Mouse (Mus musculus): Measurements from ENCODE around the gene Atp2a1. TPM values are rescaled to one million over a fixed set of nuclear protein-coding genes. Genes with fewer than 3 reads are reported as not detected.

Gene Atp2a1
- polyA plus RNA-seq, 1 experiment: not detected

DNA sequence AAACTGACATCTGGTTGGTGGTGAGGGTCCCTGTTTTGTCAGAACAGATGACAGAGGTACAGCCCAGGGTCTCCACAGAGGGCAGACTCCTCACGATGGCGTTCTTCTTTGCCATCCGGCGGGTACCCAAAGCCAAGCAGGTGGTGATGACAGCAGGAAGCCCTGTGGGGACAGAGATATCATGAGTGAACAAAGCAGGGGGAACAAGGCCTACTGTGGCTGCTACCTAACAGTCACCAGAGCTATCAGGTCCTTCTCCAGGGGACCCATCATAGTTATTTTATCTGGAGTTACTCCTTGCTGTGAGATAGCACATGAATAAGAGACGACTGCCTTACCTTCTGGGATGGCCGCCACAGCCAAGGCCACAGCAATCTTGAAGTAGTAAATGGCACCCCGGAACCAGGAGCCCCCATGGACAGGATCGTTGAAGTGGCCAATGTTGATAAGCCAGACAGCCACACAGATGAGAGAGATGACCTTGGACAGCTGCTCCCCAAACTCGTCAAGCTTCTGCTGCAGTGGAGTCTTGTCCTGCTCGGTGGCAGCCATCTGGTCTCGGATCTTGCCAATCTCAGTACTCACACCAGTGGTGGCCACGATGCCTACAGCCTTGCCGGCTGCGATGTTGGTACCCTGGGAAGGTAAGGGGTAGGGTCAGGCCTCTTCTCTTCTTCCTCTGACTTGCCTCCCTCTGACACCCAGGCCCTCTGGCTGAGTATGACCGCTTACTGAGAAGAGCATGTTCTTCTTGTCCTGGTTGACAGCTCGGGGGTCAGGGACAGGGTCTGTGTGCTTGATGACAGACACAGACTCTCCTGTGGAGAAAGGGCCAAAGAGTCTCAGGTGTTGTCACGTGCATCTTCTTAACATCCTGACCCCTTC lies 6.3 kb downstream of the Atp2a1 start:
- Histone ChIP-seq H3K4me1 (ENCODE audit: control insufficient read depth, insufficient read depth, low read length) (no peaks in the 10 kb centered on the region), H3K4me3 (ENCODE audit: insufficient read depth, low read length) (no peak overlapping the region), H3K27ac (ENCODE audit: insufficient read depth, low read length) (no peak overlapping the region)
- no peak for TF ChIP-seq POLR2A (IDR thresholded peaks at IDR 0.05; ENCODE audit: low read depth, low read length)
- TF ChIP-seq CTCF (IDR thresholded peaks at IDR 0.05; ENCODE audit: borderline replicate concordance, insufficient read depth, low read length): no peak

DNA sequence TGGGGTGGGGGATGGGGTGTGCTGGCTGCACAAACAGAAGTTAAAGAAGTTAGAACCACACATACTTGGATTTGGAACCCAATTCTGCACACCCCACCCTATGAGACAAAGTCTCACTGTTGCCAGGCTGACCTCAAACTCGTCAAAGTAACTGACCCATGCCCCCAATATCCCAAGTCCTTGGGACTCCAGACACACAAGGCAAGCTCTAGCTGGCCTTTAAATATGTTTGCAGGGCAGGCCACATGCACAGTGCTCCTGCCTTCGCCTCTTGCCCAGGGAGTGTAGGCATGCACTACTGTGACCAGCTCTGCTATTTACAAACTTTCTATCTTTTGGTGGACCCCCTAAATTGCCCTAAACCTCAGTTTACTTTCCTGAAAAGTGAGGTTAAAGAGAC lies 7.7 kb downstream of the Atp2a1 start:
- no peaks in the 10 kb centered on the region for H3K4me1 ChIP-seq (ENCODE audit: control insufficient read depth, insufficient read depth, low read length)
- no peak overlapping the region for H3K27ac ChIP-seq (ENCODE audit: insufficient read depth, low read length)
- no peak overlapping the region for H3K4me3 ChIP-seq (ENCODE audit: insufficient read depth, low read length)
- TF ChIP-seq POLR2A (IDR thresholded peaks at IDR 0.05; ENCODE audit: low read depth, low read length) (no peak), CTCF (IDR thresholded peaks at IDR 0.05; ENCODE audit: borderline replicate concordance, insufficient read depth, low read length) (no peak)

DNA sequence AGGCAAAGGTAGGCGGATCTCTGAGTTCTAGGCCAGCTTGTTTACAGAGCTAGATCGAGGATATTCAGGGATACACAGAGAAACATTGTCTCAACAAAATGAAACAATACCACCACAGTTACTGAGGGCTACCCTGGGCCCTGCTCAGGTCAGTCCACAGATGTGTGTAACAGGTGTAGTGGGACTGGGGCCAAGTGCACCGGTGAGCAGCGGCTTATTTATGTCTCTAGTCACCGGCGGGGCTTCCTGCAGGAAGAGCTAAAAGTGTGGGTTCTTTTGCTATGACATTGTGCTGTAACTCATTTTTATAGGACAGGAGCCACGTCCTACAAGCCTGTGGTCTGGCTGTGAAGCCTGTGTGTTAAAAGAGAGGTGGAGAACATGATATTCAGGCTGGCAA lies 9.0 kb downstream of the Atp2a1 start:
- no peak overlapping the region for H3K4me3 ChIP-seq (ENCODE audit: insufficient read depth, low read length)
- no peak overlapping the region for H3K27ac ChIP-seq (ENCODE audit: insufficient read depth, low read length)
- TF ChIP-seq CTCF (IDR thresholded peaks at IDR 0.05; ENCODE audit: borderline replicate concordance, insufficient read depth, low read length) (no peak), POLR2A (IDR thresholded peaks at IDR 0.05; ENCODE audit: low read depth, low read length) (no peak)
- no peaks in the 10 kb centered on the region for H3K4me1 ChIP-seq (ENCODE audit: control insufficient read depth, insufficient read depth, low read length)

DNA sequence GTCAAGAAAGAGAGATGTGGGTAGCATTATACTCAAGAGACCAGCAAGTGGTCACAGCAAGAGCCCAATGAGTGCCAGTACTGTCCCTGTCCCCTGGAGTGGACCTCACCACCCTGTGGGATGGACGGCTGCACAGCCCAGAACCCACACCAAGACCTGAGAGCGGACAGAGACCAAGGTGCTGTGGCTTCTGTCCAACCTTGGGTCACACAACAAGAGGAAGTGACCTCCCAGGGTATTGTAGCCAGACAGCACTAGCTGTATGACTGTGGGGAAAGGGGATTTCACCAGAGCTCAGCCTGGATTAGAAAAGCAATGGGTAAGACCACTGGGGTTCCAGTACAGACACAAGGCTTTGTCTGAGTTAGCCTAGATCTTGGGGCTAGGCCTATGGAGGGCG lies 10.7 kb downstream of the Atp2a1 start:
- TF ChIP-seq CTCF (IDR thresholded peaks at IDR 0.05; ENCODE audit: borderline replicate concordance, insufficient read depth, low read length) (no peak), POLR2A (IDR thresholded peaks at IDR 0.05; ENCODE audit: low read depth, low read length) (no peak)
- Histone ChIP-seq H3K27ac (ENCODE audit: insufficient read depth, low read length) (no peak overlapping the region), H3K4me3 (ENCODE audit: insufficient read depth, low read length) (no peak overlapping the region), H3K4me1 (ENCODE audit: control insufficient read depth, insufficient read depth, low read length) (no peaks in the 10 kb centered on the region)

DNA sequence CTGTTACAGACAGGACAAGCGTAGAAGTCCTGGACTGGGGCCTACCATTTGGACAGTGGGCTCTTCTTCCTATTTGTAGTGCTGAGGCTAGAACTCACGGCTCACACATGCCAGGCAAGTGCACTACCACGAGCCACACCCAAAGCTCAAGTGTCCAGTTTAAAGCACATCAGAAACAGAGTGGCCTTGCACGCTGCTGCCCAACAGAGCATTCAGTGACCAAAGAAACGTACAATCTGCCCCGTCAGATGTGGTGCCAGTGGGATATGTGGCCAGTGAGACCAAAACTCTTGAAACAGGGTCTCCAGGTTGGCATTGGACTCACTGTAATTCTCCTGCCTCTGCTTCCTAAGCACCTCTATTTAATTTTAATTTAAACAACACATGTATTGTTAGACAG lies 12.3 kb downstream of the Atp2a1 start:
- Histone ChIP-seq H3K4me1 (ENCODE audit: control insufficient read depth, insufficient read depth, low read length) (no peaks in the 10 kb centered on the region), H3K4me3 (ENCODE audit: insufficient read depth, low read length) (no peak overlapping the region), H3K27ac (ENCODE audit: insufficient read depth, low read length) (no peak overlapping the region)
- no peak for TF ChIP-seq CTCF (IDR thresholded peaks at IDR 0.05; ENCODE audit: borderline replicate concordance, insufficient read depth, low read length)
- no peak for TF ChIP-seq POLR2A (IDR thresholded peaks at IDR 0.05; ENCODE audit: low read depth, low read length)

DNA sequence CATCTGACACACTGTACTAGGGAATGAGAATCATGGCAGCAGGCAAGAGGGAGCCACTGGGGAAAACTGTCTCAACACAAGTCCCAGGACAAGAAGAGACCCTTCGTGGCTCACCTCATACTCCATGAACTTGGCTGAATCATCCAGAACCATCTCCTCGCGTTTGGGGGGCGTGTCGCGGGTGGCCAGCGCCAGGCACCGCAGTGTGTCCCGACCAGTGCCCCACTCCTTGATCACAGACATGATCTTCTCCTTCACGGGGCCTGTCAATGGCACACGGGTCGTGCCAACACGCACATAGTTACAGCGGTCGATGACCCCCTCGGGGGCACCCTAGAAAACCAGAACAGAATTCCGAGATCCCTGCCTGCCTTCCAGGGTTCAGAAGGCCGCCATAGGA lies 12.9 kb downstream of the Atp2a1 start:
- TF ChIP-seq POLR2A (IDR thresholded peaks at IDR 0.05; ENCODE audit: low read depth, low read length) (no peak), CTCF (IDR thresholded peaks at IDR 0.05; ENCODE audit: borderline replicate concordance, insufficient read depth, low read length) (no peak)
- no peaks in the 10 kb centered on the region for H3K4me1 ChIP-seq (ENCODE audit: control insufficient read depth, insufficient read depth, low read length)
- no peak overlapping the region for H3K4me3 ChIP-seq (ENCODE audit: insufficient read depth, low read length)
- H3K27ac ChIP-seq (ENCODE audit: insufficient read depth, low read length): no peak overlapping the region

DNA sequence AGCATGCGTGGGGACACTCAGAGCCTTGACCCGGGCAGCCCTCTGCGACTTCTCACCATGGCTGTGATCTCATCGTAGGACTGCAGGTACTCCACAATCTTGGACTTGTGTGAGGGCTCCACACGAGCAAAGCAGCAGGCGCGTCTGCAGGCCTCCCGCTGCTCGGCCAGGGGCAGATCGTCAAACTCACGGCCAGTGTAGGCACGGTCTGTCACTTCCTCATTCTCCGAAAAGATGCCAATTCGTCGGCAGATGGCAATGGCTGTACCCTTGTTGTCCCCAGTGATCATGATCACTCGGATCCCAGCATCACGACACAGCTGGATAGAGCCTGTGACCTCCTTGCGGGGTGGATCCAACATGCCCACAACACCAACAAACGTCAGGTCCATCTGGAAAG lies 14.4 kb downstream of the Atp2a1 start:
- no peak overlapping the region for H3K27ac ChIP-seq (ENCODE audit: insufficient read depth, low read length)
- no peaks in the 10 kb centered on the region for H3K4me1 ChIP-seq (ENCODE audit: control insufficient read depth, insufficient read depth, low read length)
- no peak overlapping the region for H3K4me3 ChIP-seq (ENCODE audit: insufficient read depth, low read length)
- no peak for TF ChIP-seq POLR2A (IDR thresholded peaks at IDR 0.05; ENCODE audit: low read depth, low read length)
- TF ChIP-seq CTCF (IDR thresholded peaks at IDR 0.05; ENCODE audit: borderline replicate concordance, insufficient read depth, low read length): no peak

DNA sequence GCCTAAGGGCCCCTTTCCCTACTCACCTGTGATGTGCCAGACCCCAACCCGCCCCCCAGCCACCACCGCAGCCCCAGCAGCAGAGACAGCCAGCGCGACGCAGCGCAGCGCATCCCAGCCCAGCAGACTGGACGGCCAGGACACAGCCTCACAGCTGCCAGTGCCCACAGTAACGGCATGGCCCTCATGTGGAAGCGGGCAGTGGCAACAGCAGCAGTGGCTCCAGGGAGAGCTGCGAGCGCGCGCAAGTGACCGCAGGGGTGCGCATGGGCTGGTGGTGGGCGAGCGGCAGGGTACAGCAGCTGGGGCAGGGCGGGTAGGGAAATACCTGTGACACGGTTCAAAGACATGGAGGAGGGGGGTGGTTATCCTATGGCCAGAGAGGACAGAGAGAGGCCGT lies 16.7 kb downstream of the Atp2a1 start:
- no peaks in the 10 kb centered on the region for H3K4me1 ChIP-seq (ENCODE audit: control insufficient read depth, insufficient read depth, low read length)
- TF ChIP-seq POLR2A (IDR thresholded peaks at IDR 0.05; ENCODE audit: low read depth, low read length) (no peak), CTCF (IDR thresholded peaks at IDR 0.05; ENCODE audit: borderline replicate concordance, insufficient read depth, low read length) (no peak)
- no peak overlapping the region for H3K27ac ChIP-seq (ENCODE audit: insufficient read depth, low read length)
- H3K4me3 ChIP-seq (ENCODE audit: insufficient read depth, low read length): no peak overlapping the region

DNA sequence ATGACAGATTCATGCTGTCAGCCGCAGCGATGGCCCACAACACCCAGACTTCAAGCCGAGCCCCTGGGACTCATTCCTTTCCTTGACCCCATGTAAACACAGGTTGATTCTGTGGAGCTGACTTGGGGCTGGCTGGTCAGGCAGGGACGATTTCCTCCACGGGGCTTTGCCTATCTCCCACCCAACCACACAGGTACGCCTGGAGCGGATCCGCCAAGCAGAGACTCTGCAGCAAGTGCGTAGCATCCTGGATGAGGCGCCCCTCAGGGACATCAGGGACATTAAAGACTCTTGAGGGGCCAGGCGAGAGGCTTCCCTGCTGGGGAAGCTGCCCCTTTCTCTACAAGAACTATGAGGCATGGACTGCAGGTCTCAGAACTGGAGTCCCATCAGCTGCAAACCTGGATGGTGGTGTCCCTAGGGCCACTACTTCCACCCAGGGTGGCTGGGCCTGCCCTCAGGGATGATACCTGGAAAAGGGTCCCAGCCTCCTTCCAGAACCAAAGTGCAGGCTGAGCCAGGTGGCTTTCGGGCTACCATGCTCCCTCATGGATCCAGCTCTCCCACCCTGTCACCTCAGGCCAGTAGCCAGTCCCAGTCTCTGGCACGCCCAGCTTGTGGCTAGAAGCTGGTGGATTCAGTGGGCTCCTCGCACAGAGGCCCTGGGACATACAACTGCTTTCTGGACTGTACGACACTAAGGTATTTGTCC lies 17.6 kb downstream of the Atp2a1 start:
- no peak for TF ChIP-seq CTCF (IDR thresholded peaks at IDR 0.05; ENCODE audit: borderline replicate concordance, insufficient read depth, low read length)
- no peak for TF ChIP-seq POLR2A (IDR thresholded peaks at IDR 0.05; ENCODE audit: low read depth, low read length)
- H3K4me1 ChIP-seq (ENCODE audit: control insufficient read depth, insufficient read depth, low read length): no peaks in the 10 kb centered on the region
- H3K4me3 ChIP-seq (ENCODE audit: insufficient read depth, low read length): no peak overlapping the region
- H3K27ac ChIP-seq (ENCODE audit: insufficient read depth, low read length): no peak overlapping the region

DNA sequence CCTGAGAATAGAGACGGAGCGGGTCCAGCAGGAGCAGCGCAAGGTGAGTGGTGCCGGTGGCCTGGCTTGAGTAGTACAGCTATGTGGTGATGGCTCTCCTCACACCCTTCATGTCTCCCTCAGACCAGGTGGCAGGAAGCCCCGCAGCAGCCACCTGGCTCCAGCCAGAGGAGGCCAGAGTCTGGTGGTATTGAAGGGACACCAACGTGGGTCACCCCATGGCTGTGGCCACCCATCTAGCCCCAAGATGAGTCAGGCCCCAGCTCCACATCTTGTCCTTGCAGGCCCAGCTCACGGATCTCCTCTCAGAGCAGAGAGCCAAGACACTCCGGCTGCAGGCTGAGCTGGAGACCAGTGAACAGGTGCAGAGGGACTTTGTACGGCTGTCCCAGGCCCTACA lies 18.4 kb downstream of the Atp2a1 start:
- Histone ChIP-seq H3K4me3 (ENCODE audit: insufficient read depth, low read length) (no peak overlapping the region), H3K27ac (ENCODE audit: insufficient read depth, low read length) (no peak overlapping the region), H3K4me1 (ENCODE audit: control insufficient read depth, insufficient read depth, low read length) (no peaks in the 10 kb centered on the region)
- no peak for TF ChIP-seq CTCF (IDR thresholded peaks at IDR 0.05; ENCODE audit: borderline replicate concordance, insufficient read depth, low read length)
- no peak for TF ChIP-seq POLR2A (IDR thresholded peaks at IDR 0.05; ENCODE audit: low read depth, low read length)
